Mouse (Mus musculus): Measurements from ENCODE around the gene Prpf18.
A peak's percentile ranks its signal among the peaks of the same experiment; 100 is the strongest.
"Not testable (repeated sequence)": the region's sequence is repeated elsewhere in the genome, so short reads cannot be mapped to it uniquely, and the experiment has no call there.

The Prpf18 gene

DNA sequence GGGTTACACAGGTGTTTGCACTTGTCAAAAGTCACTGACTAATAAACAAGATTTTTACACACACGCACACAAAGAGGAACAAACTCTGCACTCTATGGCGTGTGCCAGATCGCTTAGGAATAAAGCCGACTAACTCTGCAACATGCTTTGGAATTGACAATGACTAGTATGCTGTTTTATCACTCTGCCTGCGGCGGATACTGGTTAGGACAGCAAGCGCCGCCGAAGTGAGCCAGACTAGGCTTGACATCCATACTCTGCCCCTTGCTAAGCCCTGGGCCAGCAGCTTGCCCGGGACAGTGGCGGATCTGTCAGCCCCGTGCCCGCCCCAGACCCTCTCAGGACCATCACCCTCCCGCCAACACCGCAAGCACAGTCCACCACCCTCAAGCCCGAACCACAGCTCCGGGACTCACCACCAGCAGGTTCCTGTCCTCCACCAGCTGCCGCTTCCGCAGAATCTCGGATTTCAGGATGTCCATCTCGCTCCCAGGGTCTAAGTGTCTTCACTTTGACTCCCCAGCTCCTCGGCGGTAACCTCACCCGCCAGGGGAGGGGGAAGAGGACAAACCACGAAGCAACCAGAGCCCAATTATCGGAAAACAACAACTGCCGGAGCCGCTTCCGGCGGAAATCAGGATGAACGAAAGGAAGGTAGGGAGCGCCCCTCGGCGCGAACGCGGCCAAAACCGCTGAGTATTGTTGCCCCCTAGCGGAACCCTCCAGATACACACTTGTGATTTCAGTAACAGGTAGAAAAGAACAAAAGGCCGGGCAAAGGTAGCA, at the start of gene Prpf18:
Gene Prpf18 (minus strand): TSS at position 614 of the 786 bp plus-strand sequence.
- peak; percentile 87 for DNase-seq (ENCODE audit: low spot score)

DNA sequence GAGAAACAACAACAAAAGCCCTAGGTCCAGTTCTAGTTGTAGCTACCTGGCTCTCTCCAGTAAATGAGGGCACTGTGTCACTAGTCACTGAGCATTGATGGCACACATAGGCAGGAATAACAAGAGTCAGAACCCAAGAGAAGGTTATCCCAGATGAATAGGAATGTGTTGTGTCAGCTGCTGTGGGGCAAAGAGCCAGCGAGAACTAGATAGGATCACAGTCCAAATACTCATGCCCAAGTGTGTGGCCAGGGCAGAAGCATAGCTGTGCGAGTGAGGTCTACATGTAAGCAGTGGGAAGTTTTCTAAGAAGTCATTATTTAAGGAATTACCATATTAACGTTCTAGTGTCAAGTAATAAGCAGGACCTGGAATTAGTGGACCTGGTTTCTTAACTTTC, 28.0 kb upstream of the Prpf18 start:
- DNase-seq (ENCODE audit: low spot score): no peak

DNA sequence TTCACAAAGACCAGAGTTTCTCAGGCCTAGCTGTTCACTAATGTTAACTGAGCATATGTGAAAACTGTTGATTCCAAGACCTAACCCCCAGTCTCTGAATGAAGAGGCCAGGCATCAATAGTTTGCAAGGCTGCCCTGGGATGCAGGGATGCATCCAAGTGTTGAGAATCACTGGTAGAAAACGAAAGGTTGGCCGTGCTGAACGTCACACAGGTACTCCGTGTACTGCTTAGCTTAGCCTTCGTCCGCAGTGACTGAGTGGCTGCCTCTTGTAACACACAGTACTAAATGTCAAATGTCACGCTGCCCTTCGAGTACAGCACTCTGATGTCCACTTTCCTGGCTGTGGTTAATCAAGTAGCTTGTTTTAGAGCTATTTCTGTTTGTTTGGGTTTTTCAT, 19.7 kb upstream of the Prpf18 start:
- no peak for DNase-seq (ENCODE audit: low spot score)

DNA sequence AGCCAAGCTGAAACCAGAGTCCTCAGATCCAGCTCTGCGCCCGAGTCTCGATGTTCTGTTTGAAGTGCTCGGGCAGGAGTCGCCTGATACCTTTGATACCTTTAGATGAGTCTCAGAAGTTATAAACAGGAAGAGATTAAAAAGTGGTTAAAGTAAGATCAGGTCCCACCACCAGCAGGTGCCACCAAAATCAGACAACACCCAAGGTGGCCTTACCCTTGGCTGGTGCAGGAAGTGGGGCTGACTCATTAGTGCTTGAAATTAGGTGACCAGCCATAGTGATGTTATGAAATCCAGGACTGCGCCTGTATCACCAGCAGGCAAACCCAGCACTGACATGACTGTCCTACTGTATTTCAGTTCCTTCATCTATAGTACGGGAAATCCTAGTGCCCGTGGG, 17.8 kb upstream of the Prpf18 start:
- no peak for DNase-seq (ENCODE audit: low spot score)

DNA sequence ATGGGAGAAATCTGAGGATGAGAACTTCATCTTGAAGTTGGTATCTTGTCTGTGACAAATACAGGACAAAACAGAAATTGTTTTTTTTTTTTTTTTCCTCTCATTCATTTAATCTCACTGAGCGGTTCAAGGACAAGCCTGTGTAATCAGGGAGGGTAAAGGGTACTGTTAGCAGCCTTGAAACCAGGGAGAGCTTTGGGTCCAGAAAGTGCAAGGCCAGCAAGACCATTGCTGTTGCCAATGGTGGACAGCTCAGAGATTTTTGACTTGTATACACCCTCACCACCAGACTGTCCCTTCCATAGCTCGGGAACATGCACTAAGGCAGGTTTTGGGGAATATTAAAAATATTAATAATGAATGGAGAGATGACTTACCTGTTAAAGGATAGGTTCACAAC, 16.7 kb upstream of the Prpf18 start:
- no peak for DNase-seq (ENCODE audit: low spot score)

DNA sequence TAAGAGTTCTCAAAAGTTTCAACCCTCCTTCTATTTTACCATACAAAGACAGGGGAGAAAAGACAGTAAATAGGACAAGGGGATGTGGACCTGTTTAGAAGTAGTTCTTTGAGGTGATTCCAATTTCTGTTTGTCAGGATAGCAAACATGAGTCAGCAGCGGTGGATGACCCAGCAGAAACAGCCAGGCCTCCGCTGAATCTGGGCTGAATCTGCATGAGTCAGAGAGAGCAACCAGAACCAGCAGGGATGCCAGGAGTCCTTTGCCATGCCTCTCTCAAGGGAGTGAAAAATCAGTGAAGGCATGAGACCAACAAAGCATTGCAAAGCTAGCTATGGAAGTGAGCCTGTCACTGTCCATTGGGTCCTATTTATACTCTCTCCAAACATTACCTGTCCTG, 8.8 kb upstream of the Prpf18 start:
- DNase-seq (ENCODE audit: low spot score): no peak

DNA sequence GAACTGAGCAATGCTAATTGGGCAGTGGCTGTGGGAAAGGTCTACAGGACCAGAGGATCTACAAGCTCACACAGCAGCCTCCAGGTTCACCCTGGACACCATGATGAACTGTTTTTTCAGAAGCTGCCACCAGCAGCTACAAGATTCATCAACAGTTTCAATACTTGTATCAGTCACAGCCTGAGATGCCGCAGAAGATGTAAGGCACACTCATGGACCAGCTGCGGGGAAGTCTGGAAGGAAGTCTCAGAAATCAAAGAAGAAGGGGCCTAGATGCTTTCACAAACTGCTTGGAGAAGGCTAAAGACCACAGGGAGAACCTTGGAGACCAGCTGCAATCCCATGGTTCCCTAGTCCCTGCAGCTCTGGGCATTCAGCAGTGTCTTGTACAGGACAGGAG, 2.3 kb downstream of the Prpf18 start:
- DNase-seq (ENCODE audit: low spot score): no peak

DNA sequence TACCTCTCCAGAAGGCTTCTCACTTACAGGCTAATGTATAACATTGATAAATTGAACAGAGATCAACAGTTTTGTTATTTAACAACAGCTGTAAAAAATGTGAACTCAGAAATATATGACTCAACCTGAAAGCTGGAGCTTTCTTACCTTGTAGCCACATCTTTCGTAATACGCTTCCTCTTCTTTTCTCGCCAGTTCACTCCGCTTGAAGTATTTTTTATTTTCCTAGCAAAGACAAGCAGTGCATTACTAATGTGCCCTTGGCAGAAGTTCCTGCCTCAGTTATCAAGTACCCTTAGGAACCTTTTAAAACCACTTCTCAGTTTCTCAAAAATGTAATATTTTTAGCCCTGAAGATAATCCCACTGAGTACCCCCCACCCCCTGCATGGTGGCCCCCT, 3.8 kb downstream of the Prpf18 start:
- no peak for DNase-seq (ENCODE audit: low spot score)

DNA sequence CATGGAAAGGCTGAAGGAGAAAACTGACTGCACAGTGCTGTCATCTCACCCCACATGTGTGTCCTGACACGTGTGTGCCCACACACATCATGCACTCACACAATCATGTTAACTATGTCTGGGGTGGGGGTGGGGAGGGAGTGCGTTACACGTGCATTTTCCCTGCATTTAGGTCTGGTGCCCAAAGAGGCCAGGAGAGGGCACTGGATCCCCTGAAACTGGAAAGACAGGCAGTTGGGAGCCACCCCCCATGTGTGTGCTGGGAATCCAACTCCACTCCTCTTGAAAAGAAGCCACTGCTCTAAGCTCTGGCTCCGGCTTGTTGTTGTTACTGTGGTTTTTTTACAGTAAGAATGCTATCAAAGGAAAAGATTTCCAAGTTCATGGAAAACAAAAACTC, 6.8 kb downstream of the Prpf18 start:
- no peak for DNase-seq (ENCODE audit: low spot score)

DNA sequence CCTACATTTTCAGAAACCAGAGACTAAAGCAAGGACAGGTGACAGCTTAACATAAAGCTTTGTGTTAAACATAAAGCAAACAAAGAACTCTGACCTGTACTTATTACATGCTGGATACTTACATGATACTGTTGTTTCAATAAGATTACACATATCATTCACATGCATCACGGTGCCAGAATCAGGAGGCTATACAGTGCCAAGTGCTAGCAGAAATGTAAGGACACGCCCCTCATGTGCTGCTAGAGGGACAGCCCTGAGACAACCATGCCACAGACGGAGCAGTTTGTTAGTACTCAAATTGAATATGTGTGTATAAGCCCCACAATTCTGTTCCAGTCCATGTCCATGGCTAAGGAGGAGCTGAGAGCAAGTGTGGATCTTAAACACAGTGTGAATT, 13.7 kb downstream of the Prpf18 start:
- no peak for DNase-seq (ENCODE audit: low spot score)

DNA sequence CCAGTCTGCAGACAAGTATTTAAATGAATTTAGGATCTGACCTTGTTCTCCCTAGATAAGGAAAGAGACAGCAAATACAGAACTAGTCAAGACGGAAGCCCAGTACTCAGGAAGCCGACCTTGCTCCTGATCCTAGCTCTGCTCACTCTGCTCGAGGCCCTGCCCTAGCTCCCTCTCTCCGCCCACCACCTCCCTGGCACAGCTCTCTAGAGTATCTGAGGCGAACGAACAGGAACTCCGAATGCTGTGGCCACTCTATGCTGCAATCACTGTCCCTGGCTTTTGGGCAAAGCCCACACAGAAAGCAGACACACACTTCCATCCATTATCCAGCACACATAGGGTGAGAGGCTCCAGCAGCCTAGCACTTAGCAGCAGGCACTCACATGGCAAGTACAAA, 15.3 kb downstream of the Prpf18 start:
- DNase-seq (ENCODE audit: low spot score): no peak

DNA sequence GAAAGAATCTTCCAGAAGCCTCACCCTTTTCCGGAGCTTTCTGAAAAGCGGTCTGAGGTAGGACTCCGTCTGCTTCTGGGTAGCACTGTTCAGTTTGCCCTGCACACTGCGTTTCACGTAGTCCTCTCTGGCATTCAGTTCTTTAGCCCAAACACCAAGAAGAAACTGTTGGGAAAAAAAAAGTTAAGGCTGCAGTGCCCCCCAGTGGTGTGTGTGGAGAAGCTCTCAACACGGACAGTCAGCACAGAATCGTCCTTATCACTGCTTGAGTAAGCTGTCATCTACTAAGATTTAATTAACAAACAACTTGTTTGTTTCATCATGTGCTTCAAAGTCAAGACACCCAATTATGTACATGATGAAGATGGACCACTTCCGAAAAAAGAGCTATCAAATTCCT, 16.1 kb downstream of the Prpf18 start:
- DNase-seq (ENCODE audit: low spot score): no peak

DNA sequence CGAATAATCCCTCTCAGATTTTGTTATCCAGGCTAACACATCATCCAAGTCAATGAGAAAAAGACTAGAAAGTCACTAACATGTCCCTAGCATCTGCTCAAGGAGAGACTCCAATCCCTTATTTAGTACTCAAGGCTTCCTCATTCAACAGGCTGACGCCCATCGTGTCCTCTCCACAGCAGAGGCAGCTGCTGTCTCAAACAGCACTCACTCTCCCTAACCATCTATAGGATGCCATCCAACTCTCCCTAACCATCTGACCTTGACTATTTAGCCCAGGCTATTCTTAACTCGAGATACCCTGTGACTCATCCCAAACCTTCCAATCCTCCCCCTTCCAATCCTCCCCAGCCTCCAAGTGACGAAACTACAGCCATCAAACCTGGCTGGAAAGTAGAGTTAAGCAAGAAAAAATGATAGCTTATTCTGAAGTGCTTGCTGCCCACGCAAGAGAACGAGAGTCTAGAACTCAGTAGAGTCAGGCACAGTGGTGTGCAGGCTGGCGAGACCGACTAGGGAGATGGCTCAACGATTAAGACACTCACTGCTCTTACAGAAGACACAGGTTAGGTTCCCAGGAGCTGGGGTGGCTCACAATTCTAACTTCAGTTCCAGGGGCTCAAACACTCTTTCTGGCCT, 21.6 kb downstream of the Prpf18 start:
- DNase-seq (ENCODE audit: low spot score): no peak

DNA sequence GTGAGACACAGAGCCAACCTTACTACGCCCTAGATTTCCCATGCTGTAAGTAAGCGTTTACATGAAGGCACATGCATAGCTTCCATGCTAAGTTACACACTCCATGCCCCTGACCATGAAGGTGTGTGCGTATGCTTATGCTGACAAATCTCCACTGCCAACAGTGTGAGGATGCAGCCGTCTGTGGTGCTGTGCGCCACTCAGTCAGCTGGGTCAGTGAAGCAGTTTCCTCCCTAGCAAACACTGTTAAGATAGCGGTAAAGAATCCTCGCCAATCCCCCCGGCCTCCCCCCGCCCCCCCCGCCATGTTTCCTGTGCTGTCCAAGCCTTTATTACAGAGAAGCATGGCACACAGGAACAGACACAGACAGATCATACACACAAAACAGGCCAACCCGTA, 22.4 kb downstream of the Prpf18 start:
- no peak for DNase-seq (ENCODE audit: low spot score)

DNA sequence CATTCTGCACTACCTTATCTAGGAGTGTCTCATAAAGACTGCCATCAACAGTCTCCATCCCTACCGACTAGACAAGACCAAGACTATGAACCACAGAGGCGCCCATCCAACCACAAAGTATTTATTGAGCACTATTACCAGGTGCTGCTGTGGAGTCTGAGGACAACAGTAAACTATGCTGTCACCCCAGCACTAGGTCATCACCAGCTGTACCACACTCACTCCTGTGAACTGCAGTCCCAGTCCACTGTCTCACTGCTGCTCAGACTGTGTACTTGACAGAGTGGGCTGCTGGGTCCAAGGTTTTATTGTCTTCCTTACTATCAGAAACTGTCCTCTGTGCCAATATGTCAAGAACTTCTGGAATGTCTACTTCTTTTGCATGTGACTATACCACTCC, 23.0 kb downstream of the Prpf18 start:
- no peak for DNase-seq (ENCODE audit: low spot score)

DNA sequence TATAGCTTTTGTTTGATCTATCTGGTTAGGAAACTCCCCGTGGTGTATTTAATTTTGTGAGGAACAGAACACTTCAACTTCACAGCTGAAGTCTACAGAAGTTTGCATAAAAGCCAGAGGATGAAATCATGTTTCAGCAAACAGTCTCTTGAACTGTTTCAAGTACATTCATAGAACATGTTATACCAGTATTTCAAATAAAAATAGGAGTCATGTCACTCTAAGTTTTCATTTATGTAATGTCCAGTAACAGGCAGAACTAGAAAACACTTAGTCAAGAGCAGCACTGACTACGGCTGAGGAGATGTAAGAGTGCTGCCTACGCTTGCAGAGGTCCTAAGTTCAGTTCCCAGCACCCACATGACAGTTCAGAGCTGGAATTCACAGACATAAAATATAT, 25.0 kb downstream of the Prpf18 start:
- no peak for DNase-seq (ENCODE audit: low spot score)

DNA sequence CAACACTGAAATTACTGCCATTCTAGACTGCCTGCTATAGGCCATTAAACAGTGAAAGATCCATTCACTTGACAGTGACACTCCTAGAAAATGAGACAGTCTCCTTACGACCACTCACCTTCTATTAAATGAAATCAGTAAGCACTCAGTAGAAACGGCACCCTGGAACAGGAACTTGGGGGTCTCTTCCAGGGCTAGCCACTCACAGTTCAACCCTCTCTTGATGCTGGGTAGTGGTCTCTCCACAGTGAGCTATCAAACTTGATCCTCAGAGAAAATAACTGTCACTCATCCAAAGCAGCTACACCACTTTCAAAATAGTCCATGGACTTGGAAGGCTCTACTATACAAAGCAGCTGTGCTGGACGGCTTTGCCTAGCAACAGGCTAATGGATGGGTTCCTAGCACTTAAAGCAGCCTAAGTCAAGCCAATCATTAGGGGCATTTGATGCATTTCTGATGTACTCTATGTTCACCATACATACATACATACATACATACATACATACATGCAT, 30.4 kb downstream of the Prpf18 start:
- DNase-seq (ENCODE audit: low spot score): no peak

DNA sequence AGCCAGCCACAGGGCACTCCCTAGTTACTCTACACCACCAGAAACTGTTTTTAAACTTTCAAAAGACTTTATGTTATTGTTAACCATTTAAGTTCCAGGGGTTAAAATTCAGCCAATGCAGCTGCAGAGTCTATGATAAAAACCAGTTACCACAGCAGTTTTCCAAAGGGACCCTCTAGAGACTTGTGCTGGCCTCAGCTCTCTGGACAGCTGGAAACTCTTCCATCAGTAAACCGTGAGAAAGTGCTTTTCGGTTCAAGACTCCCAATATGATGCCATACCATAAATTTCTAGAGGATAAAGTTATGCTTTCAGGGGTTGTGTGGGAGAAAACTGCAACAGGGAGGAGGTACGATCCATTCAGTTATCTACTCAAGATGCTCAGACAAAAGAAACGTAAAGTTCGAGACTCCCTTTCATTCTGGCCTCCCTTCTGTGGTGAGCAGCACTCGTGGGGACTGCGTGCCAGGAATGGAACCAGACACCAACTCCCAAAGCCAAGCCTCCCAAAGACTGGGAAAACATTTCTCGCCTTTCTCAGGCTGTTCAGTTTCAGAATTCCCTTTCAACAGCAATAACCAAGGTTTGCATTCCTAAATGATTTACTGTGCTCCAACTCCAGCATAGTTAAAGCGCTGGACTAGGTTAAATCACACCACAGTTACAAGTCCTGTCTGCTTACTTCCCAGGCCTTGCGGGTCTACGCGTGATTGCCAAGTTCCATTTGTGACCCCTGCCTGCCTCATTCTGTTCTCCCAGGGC, 31.1 kb downstream of the Prpf18 start:
- DNase-seq (ENCODE audit: low spot score): no peak

DNA sequence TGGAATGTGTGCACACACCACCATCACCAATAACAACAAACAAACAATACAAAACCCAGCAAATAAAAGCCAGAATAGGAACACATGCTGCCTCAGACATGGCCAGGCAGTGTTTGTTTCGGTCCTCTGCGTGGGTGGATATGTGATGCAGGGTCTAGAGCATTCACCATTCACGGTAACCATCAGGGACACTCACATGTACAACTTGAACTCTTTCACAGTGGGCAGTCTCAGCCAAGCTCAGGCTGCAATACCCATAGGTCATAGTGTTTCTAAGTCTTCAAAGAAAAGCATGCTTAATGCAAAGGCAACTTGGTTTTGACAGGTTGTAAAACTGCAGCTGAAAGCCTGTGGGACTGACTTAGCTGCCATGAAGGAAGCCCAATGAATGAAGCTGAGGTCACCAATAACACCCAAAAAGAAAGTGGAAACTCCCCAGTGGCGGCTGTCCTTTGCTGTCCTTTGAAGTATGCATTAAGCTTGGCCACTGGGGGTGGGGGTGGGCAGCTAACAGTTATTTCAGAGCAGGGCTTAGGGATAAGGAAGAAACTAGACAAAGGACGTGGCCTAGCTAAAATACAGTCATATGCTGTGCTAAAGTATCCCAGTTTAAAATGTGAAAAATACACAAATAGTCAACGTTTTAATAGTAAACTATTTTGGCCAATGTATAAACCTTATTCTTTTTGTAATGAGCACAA, 31.9 kb downstream of the Prpf18 start:
- no peak for DNase-seq (ENCODE audit: low spot score)

DNA sequence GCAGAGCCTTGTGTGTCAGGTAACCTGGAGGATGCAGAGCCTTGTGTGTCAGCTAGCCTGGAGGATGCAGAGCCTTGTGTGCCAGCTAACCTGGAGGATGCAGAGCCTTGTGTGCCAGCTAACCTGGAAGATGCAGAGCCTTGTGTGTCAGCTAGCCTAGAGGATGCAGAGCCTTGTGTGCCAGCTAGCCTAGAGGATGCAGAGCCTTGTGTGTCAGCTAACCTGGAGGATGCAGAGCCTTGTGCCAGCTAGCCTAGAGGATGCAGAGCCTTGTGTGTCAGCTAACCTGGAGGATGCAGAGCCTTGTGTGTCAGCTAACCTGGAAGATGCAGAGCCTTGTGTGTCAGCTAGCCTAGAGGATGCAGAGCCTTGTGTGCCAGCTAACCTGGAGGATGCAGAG, 32.8 kb downstream of the Prpf18 start:
- DNase-seq (ENCODE audit: low spot score): not testable (repeated sequence)

DNA sequence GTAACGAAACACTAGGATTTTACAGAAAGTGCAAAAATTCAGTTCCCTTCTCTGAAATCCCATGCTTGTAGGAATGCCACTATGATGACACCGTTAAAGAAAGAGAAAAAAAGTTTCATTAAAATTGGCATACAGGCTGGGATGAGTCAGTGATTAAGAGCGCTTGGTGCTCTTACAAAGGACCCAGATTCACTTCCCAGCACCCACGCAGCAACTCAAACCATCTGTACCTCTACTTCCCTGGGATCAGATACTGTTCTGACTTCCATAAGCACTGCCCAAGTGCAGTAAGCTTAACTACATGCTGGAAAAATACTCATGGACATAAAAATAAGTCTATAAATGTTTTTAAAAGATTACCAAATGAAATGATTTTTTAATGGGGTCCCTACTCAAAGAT, 34.9 kb downstream of the Prpf18 start:
- no peak for DNase-seq (ENCODE audit: low spot score)

DNA sequence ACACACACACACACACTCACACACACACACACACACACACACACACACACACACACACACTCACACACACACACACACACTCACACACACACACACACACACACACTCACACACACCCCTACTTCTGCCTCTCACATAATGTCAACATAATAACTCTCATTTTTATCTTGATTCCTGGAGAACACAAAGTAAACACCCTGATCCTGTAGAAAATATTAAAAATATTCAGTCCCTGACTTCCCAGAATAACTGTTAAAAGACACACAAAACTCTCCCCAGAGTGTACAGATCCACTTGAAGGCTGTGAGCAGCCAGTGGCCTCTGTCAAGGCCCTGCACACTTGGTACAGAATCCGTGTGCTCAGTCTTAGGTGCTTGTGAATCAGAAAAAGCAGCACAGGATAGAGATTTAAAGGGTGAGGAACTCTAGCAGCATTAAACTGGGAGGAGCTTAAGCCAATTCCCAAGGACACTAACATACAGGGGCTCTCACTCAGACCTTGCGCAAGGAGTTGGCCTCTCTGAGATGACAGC, 36.8 kb downstream of the Prpf18 start:
- no peak for DNase-seq (ENCODE audit: low spot score)
